Mouse (Mus musculus): ENCODE data around the gene Macrod2. TPM values are rescaled to one million over a fixed set of nuclear protein-coding genes. Genes with fewer than 3 reads are reported as not detected.

The Macrod2 gene
- polyA plus RNA-seq, 1 experiment from 2014 or later, result 62.2 TPM

DNA sequence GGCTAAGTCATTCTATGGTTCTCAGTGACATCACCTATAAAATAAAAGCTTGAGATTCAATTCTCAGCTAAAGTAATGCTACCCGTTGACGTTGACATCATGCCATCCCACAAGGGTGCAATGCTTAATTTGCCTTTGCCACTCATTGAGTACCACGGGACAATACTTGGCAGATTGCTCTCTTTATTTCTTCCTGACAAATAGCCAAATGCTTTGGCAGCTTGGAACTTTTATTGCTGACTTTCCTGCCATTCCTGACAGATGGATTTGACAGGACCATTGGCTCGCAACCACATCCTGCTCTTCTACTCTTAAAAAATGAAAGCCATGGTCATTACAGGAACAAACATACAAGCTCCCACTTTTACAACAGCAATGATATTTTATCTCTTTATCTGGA is 1199.7 kb downstream of the Macrod2 start:
- no peak overlapping the region for H3K9ac ChIP-seq
- no peak overlapping the region for H3K4me2 ChIP-seq (replicated peaks)
- 59% methylated on average over 4 of the region's 4 CpGs for WGBS
- no peaks in the 10 kb centered on the region for H3K36me3 ChIP-seq (replicated peaks; ENCODE audit: control insufficient read depth, insufficient read depth)
- DNase-seq (ENCODE audit: low spot score) (peak; percentile 39), ATAC-seq (ENCODE audit: low FRiP score) (no peak)
- no peak overlapping the region for H3K27ac ChIP-seq
- H3K9me3 ChIP-seq (ENCODE audit: control insufficient read depth, low read length), result no peaks in the 10 kb centered on the region
- H3K27me3 ChIP-seq (ENCODE audit: control insufficient read depth, insufficient read depth, low read length), result no peaks in the 10 kb centered on the region
- no peak overlapping the region for H3K4me3 ChIP-seq (replicated peaks; ENCODE audit: low read length)
- H3K4me1 ChIP-seq (replicated peaks; ENCODE audit: control insufficient read depth, insufficient read depth, low read length), result no peaks in the 10 kb centered on the region

DNA sequence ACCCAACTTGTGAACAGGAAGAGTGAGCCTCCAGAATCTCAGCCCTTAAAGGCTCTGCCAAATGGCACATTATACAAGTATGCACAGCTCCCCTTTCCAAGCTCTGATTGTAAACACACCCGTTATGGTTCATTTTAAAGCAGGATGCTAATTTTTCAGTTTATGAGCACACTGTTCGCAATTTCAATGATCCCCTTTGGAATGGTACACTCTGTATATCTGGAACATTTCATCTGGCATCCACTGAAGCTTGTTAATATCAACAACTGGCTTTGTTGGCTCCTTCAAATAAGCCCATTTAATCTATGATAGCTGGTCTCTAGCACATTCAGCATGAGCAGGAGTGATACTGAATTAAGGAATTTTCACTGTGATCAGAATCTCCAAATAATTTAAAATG is 1222.6 kb downstream of the Macrod2 start:
- DNase-seq (ENCODE audit: low spot score), result no peak
- no peak overlapping the region for H3K4me3 ChIP-seq (replicated peaks; ENCODE audit: low read length)

DNA sequence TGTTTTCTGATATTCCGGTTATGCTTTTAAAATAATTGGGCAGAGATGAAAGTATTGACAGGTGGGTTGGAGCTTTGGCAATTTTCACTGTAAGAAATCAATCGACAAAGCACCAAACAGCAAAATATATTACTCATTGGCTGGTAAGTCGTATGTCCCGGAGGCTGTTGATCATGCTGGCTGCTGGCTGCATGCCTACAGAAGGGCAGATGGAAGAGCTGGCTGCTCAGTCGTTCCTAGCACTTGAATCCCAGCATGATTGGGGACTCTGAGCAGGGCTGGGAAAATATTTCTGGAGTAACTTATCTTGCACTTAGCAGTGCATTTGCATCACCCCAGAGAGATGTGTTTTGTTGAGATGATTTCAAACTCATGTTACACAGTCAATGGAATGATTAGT is 1223.1 kb downstream of the Macrod2 start:
- H3K9ac ChIP-seq, result no peak overlapping the region
- no peaks in the 10 kb centered on the region for H3K4me1 ChIP-seq (replicated peaks; ENCODE audit: control insufficient read depth, insufficient read depth, low read length)
- no peaks in the 10 kb centered on the region for H3K27me3 ChIP-seq (ENCODE audit: control insufficient read depth, insufficient read depth, low read length)
- no peak for ATAC-seq (ENCODE audit: low FRiP score)
- no peaks in the 10 kb centered on the region for H3K9me3 ChIP-seq (ENCODE audit: control insufficient read depth, low read length)
- H3K4me2 ChIP-seq (replicated peaks), result no peak overlapping the region
- peak; percentile 33 for DNase-seq (ENCODE audit: low spot score)
- no peak overlapping the region for H3K27ac ChIP-seq
- H3K36me3 ChIP-seq (replicated peaks; ENCODE audit: control insufficient read depth, insufficient read depth), result no peaks in the 10 kb centered on the region
- H3K4me3 ChIP-seq (replicated peaks; ENCODE audit: low read length), result no peak overlapping the region
- 78% methylated on average over 5 of the region's 5 CpGs for WGBS

More for the DNA sequence above, 1222.6 kb downstream of the Macrod2 start:
- Histone ChIP-seq H3K9ac (no peak overlapping the region), H3K4me2 (replicated peaks) (no peak overlapping the region), H3K27ac (no peak overlapping the region), H3K9me3 (ENCODE audit: control insufficient read depth, low read length) (no peaks in the 10 kb centered on the region), H3K4me1 (replicated peaks; ENCODE audit: control insufficient read depth, insufficient read depth, low read length) (no peaks in the 10 kb centered on the region), H3K36me3 (replicated peaks; ENCODE audit: control insufficient read depth, insufficient read depth) (no peaks in the 10 kb centered on the region), H3K27me3 (ENCODE audit: control insufficient read depth, insufficient read depth, low read length) (no peaks in the 10 kb centered on the region)
- no peak for ATAC-seq (ENCODE audit: low FRiP score)
- WGBS, result 84% methylated on average over 2 of the region's 2 CpGs

DNA sequence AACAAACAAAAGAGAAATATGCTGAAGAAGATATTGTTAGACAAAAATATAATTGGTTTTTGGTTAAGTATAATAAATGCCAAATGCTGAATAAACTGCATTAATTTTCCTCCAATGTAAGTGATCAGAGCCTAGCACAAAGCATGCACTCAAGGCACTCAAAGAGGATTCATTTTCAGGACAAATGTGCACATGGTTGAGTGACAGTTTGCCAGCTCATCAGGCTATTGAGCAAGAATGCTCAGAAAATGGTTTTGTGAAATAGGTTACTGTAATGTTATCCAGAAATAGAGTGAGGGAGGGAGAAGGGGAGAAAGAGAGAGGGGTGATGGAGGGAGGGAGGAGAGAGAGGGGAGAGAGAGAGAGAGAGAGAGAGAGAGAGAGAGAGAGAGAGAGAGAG is 1268.9 kb downstream of the Macrod2 start:
- H3K4me3 ChIP-seq (replicated peaks; ENCODE audit: low read length), result no peak overlapping the region
- ATAC-seq (ENCODE audit: low FRiP score) (no peak), DNase-seq (ENCODE audit: low spot score) (no peak)
- no peaks in the 10 kb centered on the region for H3K4me1 ChIP-seq (replicated peaks; ENCODE audit: control insufficient read depth, insufficient read depth, low read length)
- no peak overlapping the region for H3K9ac ChIP-seq
- H3K27ac ChIP-seq, result no peak overlapping the region
- no peaks in the 10 kb centered on the region for H3K27me3 ChIP-seq (ENCODE audit: control insufficient read depth, insufficient read depth, low read length)
- H3K9me3 ChIP-seq (ENCODE audit: control insufficient read depth, low read length), result no peaks in the 10 kb centered on the region
- no peaks in the 10 kb centered on the region for H3K36me3 ChIP-seq (replicated peaks; ENCODE audit: control insufficient read depth, insufficient read depth)
- no peak overlapping the region for H3K4me2 ChIP-seq (replicated peaks)

DNA sequence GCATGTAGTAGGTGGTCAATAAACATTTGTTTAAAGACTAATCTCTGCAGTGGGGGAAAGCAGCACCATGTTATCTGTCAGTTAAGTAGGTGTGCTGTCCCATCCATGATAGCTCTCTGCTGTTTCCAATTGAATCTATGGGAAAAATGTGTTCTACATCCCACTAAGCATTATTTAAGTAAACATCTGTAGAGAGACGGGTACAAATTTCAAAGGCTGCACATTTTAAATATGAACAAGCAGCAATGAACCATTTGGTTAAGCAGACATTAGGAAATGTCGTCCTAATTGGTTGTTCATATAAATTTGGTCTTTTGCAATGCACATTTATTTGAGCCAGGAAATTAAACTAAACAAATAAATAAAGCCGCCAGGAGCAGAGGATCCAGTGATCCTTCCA is 1277.7 kb downstream of the Macrod2 start:
- ATAC-seq (ENCODE audit: low FRiP score), result no peak
- WGBS, result 91% methylated on average over 3 of the region's 3 CpGs

DNA sequence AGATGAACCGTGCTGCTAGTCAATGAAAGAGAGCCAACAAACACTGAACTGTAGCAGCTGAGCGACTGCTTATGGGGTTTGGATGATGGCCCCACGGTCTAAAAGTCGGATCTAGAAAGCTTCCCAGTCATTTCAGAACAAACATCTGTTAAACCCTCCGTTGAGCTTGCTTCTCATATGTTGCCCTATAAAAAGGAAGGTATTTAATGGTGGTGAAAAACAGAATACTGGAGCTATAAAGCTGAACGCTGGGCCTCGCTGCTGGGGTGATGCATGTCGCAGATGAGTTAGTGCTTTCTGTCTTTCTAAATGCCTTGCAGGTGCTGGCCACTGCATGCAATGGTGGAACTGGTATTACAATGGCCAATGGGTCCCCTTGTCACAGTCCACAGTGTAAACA is 1278.3 kb downstream of the Macrod2 start:
- H3K4me1 ChIP-seq (replicated peaks; ENCODE audit: control insufficient read depth, insufficient read depth, low read length), result no peaks in the 10 kb centered on the region
- H3K9ac ChIP-seq, result no peak overlapping the region
- no peak overlapping the region for H3K4me2 ChIP-seq (replicated peaks)
- H3K36me3 ChIP-seq (replicated peaks; ENCODE audit: control insufficient read depth, insufficient read depth), result no peaks in the 10 kb centered on the region
- WGBS, result 85% methylated on average over 8 of the region's 8 CpGs
- DNase-seq (ENCODE audit: low spot score) (no peak), ATAC-seq (ENCODE audit: low FRiP score) (no peak)
- no peaks in the 10 kb centered on the region for H3K27me3 ChIP-seq (ENCODE audit: control insufficient read depth, insufficient read depth, low read length)
- H3K4me3 ChIP-seq (replicated peaks; ENCODE audit: low read length), result no peak overlapping the region
- H3K9me3 ChIP-seq (ENCODE audit: control insufficient read depth, low read length), result no peaks in the 10 kb centered on the region
- H3K27ac ChIP-seq, result no peak overlapping the region

More for the DNA sequence above, 1277.7 kb downstream of the Macrod2 start:
- no peaks in the 10 kb centered on the region for H3K36me3 ChIP-seq (replicated peaks; ENCODE audit: control insufficient read depth, insufficient read depth)
- H3K27me3 ChIP-seq (ENCODE audit: control insufficient read depth, insufficient read depth, low read length), result no peaks in the 10 kb centered on the region
- no peak overlapping the region for H3K9ac ChIP-seq
- H3K4me2 ChIP-seq (replicated peaks), result no peak overlapping the region
- DNase-seq (ENCODE audit: low spot score), result no peak
- H3K4me1 ChIP-seq (replicated peaks; ENCODE audit: control insufficient read depth, insufficient read depth, low read length), result no peaks in the 10 kb centered on the region
- no peak overlapping the region for H3K27ac ChIP-seq
- H3K4me3 ChIP-seq (replicated peaks; ENCODE audit: low read length), result no peak overlapping the region
- H3K9me3 ChIP-seq (ENCODE audit: control insufficient read depth, low read length), result no peaks in the 10 kb centered on the region

DNA sequence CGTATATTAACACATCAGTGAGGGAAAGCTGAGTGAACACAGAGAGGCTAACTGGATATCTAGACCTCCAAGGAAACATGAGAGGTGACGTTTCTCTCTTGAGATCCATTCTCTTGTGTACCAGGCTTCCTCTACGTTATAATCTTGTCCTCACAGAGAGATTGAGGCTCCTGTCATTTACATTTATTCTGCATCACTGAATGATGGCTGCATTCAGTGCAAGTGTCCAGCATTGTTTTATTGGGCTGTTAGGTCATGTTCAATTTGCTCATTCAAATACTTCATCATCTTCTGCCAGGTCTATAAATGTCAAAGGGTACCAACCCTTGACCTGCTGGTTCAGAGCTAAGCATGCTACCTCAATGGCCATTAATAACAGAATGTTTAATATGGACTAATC is 1302.4 kb downstream of the Macrod2 start:
- H3K4me2 ChIP-seq (replicated peaks), result no peak overlapping the region
- H3K9me3 ChIP-seq (ENCODE audit: control insufficient read depth, low read length), result peaks cover 8% of the 10 kb centered on the region
- ATAC-seq (ENCODE audit: low FRiP score) (no peak), DNase-seq (ENCODE audit: low spot score) (no peak)
- H3K36me3 ChIP-seq (replicated peaks; ENCODE audit: control insufficient read depth, insufficient read depth), result no peaks in the 10 kb centered on the region
- no peak overlapping the region for H3K4me3 ChIP-seq (replicated peaks; ENCODE audit: low read length)
- no peak overlapping the region for H3K9ac ChIP-seq
- H3K4me1 ChIP-seq (replicated peaks; ENCODE audit: control insufficient read depth, insufficient read depth, low read length), result no peaks in the 10 kb centered on the region
- no peak overlapping the region for H3K27ac ChIP-seq
- 78% methylated on average over 3 of the region's 3 CpGs for WGBS
- H3K27me3 ChIP-seq (ENCODE audit: control insufficient read depth, insufficient read depth, low read length), result no peaks in the 10 kb centered on the region

DNA sequence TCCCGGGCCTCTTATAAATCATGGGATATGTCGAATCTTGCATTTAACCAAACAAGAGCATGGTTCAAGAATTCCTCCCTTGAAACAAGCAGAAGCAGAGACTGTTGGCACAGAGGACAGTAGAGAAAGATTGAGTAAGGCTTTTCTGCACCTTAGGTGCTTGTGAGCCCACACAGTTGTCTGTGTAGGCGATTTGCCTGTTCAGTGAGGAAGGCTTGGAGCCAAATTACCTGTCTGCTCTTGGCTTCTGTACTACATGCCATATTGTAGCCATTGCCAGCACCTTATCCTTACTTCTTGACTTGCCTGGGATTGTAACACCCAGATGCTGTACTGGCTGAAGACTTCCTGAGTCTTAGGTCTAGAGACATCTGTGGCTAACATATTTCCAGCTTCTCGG is 1303.2 kb downstream of the Macrod2 start:
- Histone ChIP-seq H3K4me2 (replicated peaks) (no peak overlapping the region), H3K27ac (no peak overlapping the region), H3K27me3 (ENCODE audit: control insufficient read depth, insufficient read depth, low read length) (no peaks in the 10 kb centered on the region), H3K9me3 (ENCODE audit: control insufficient read depth, low read length) (peaks cover 8% of the 10 kb centered on the region), H3K4me3 (replicated peaks; ENCODE audit: low read length) (no peak overlapping the region), H3K36me3 (replicated peaks; ENCODE audit: control insufficient read depth, insufficient read depth) (no peaks in the 10 kb centered on the region), H3K9ac (no peak overlapping the region), H3K4me1 (replicated peaks; ENCODE audit: control insufficient read depth, insufficient read depth, low read length) (no peaks in the 10 kb centered on the region)
- no peak for ATAC-seq (ENCODE audit: low FRiP score)
- 84% methylated on average over 4 of the region's 4 CpGs for WGBS
- DNase-seq (ENCODE audit: low spot score), result no peak

DNA sequence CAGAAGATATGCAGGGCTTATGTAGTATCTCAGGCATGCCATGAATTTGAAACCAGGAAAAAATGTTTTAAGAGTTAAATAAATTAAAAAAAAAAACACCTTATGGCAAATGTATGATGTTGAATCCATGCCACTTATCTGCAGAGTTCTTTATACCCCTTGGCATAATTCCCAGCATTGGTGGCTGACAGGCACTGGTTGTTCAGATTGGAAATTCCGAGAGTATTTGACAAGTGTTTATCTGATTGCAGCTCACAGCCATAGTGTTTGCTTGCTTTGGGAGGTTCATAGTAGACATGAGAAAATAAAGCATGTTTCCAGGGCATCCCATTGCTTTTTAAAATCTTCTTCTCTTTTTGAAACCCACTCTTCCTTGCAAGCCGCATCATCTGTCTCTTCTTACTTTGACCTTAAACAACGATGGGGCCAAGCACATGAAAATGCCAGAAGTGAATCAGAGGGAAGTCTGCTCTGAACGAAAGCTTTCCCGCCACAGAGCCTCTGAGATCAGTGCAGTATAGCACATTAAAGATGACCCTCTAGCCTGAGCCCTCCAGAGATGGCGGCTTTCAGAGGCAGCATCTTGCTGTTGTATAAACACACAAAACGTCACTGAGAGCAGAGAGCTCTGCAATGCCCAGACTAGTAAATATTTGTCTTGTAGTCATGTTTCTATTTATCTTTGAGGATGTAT is 1305.8 kb downstream of the Macrod2 start:
- Histone ChIP-seq H3K27ac (no peak overlapping the region), H3K27me3 (ENCODE audit: control insufficient read depth, insufficient read depth, low read length) (no peaks in the 10 kb centered on the region), H3K9ac (no peak overlapping the region), H3K4me1 (replicated peaks; ENCODE audit: control insufficient read depth, insufficient read depth, low read length) (no peaks in the 10 kb centered on the region), H3K36me3 (replicated peaks; ENCODE audit: control insufficient read depth, insufficient read depth) (no peaks in the 10 kb centered on the region), H3K4me3 (replicated peaks; ENCODE audit: low read length) (no peak overlapping the region), H3K4me2 (replicated peaks) (no peak overlapping the region), H3K9me3 (ENCODE audit: control insufficient read depth, low read length) (no peaks in the 10 kb centered on the region)
- DNase-seq (ENCODE audit: low spot score) (no peak), ATAC-seq (ENCODE audit: low FRiP score) (no peak)
- WGBS, result 69% methylated on average over 7 of the region's 7 CpGs

DNA sequence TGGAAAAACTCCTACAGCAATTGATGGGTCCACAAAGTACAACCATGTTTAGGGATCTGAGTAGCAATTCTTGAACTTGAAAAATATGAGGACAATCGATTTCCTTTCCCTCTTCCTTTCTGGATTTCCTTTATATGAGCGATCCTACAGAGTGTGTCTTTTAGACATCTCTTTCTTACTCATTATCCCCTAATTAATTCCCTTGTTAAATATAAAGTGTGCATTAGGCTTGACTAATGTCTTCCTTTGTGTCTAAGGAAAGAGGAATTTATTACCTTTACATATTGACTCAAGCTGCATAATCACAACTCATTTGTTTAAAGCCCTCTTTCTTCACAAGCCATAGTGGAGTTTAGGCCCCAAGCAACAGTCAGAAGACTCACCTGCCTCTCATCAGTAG is 1316.7 kb downstream of the Macrod2 start:
- H3K9ac ChIP-seq, result no peak overlapping the region
- no peak overlapping the region for H3K4me2 ChIP-seq (replicated peaks)
- no peaks in the 10 kb centered on the region for H3K4me1 ChIP-seq (replicated peaks; ENCODE audit: control insufficient read depth, insufficient read depth, low read length)
- 45% methylated on average over 2 of the region's 2 CpGs for WGBS
- DNase-seq (ENCODE audit: low spot score) (no peak), ATAC-seq (ENCODE audit: low FRiP score) (no peak)
- H3K27ac ChIP-seq, result no peak overlapping the region
- H3K9me3 ChIP-seq (ENCODE audit: control insufficient read depth, low read length), result no peaks in the 10 kb centered on the region
- no peak overlapping the region for H3K4me3 ChIP-seq (replicated peaks; ENCODE audit: low read length)
- H3K36me3 ChIP-seq (replicated peaks; ENCODE audit: control insufficient read depth, insufficient read depth), result no peaks in the 10 kb centered on the region
- no peaks in the 10 kb centered on the region for H3K27me3 ChIP-seq (ENCODE audit: control insufficient read depth, insufficient read depth, low read length)
